Mouse (Mus musculus) thymus, adult 2 months (tissue): ENCODE measurements around the gene Hpca.

Source experiments
- CTCF ChIP-seq: fragments of 200-500 bp; IDR thresholded peaks from 2 replicates; pipeline ENCODE4 v1.5.1; 2012; ENCODE audit warnings: mild to moderate bottlenecking, control low read depth, low read length, moderate library complexity, borderline replicate concordance; ENCODE audit not compliant: control insufficient read depth, poor library complexity, insufficient read depth; ENCODE audit errors: extremely low read depth
- POLR2A ChIP-seq: fragments of 200-500 bp; IDR thresholded peaks from 2 replicates; pipeline ENCODE4 v1.6.1; 2012; ENCODE audit warnings: mild to moderate bottlenecking, low read length, control low read depth, moderate library complexity; ENCODE audit not compliant: control insufficient read depth, poor library complexity, insufficient read depth; ENCODE audit errors: extremely low read depth

DNA sequence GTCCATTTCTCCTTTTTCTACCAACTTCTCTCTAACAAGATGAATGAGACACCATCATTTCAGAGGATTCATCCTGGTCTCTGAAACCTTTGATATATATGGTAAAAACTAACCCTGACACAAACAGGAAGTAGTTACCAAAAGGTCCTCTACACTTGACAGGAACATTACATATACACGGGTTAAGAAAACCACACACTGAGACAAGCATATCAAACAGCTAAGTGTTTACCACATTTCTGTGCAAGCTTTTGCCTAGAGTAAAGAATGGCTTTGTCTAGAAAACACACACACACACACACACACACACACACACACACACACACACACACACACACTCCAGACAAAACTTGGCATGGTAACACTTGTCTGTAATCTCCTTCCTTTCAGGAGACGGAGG, 24.6 kb upstream of the Hpca start:
- TF ChIP-seq CTCF (no peak), POLR2A (no peak)
